Mouse (Mus musculus) fibroblast of lung, adult 2 months (primary cell): ENCODE results near the gene Robo2.
A peak's percentile ranks its signal among the peaks of the same experiment; 100 is the strongest.
"Not testable (repeated sequence)": the region's sequence is repeated elsewhere in the genome, so short reads cannot be mapped to it uniquely, and the experiment has no call there.

Experiments used
- DNase-seq: peaks from one replicate; pipeline ENCODE4 v3.0.0-alpha.2; 2011; ENCODE audit warnings: low read depth

Robo2 gene

DNA sequence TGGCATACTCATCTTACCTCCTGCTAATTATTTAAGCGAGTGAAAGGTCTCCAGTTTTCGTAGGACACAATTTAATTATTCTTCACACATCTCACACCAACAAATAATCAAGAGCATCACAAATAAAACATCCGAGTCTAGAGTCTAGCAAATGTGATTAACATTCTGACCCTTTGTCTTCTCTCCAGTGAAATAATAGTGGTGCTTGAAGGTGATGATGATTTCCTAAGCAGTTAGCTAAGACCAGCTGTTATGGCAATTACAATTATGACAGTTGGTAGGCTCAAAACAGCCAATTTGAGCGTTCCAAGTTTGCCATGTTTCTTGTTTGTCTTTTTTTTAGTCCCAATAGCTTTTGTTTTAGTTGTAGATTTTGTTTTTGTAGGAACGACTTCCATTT is 210.9 kb downstream of the Robo2 start:
- no peak for DNase-seq

DNA sequence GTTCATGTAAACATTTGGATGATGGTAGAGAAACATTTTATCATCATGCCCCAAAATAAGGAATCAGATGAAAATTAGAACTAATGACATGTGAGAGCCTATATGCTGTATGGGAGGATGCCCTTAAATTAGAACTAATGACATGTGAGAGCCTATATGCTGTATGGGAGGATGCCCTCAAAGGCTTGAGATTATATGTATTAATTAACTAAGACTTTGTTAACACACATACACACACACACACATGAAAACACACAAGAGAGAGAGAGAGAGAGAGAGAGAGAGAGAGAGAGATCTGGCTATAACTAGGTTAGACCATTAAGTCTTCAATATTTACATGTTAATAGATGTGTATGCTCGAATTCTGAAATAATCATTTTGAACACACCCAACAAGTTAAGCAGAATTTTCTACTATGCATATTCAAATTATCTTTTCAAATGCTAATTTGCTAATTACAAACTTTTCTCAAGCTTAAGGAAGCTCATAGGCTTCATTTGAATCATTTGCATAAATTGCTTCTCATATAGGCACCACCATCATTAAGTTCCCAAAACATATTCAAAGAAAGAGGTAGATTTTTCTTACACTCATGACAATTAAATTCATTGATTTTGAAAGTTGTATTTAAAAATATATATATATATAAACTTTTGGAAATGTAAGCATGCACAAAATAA is 211.5 kb downstream of the Robo2 start:
- no peak for DNase-seq

- no peak for DNase-seq
These were observed 218.6 kb downstream of the Robo2 start for GRCm38 (mm10) chr16:74192979-74193554.

DNA sequence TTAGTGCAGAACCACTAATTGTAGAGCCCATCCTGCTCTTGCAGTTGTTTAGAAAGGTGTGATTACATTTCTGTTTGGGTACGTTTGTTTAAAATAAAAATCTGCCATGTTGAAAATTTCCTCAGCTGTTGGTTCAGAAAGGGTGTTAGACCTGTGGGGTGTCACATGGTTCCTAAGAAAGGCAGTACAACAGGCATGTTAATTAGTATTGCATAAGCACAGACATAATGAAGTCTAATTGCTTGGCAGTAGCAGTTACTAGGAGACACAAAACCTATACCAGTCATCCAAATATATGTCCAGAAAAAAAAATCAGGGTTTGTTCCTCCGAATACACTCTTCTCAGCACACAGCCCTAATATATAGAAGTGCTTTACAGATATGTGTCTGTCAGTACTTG is 220.0 kb downstream of the Robo2 start:
- DNase-seq = no peak

DNA sequence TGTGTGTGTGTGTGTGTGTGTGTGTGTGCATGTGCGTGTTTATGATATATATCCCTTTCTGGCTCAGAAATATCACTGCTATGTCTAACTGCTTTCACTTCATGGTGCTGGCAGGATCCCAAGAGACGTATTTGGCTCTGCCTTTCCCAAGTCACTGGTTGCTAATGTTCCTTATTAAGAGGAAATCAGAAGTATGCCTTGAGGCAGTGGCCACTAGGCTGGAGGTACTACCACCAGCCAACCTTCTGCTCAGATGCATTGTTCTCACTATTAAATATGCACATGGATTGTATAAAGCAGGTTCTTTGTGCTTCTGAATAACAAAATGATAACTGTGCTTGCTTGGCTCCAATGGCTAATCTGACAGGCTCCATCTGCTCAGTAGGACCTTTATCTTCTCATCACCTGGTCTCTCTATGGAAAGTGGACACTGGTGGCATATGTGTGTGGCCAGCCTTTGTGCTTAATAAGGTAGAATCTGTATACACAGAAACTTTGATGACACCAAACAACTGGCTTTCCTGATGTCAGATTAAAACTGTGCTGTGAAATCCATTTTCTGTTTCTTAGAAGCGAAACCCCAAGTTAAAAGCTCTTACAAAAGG is 229.0 kb downstream of the Robo2 start:
- DNase-seq = no peak

DNA sequence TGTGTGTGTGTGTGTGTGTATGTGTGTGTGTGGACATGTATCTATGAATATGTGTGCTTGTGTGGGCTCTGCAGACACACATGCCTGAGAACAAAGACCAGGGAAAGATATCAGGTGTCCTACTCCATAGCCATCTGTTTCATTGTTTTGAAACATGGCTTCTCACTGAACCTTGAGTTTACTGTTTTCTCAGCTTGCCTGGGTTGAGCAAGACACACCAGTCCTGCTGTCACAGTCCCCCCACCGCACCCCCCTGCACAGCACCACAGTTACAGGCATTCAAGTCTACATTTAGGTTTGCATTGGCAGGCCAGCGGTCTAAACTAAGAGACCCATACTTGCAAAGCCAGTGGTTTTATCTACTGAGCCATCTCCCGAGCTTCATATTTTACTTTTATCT is 239.0 kb downstream of the Robo2 start:
- no peak for DNase-seq

GRCm38 (mm10) chr16:74169642-74170041 is 242.0 kb downstream of the Robo2 start:
- no peak for DNase-seq

DNA sequence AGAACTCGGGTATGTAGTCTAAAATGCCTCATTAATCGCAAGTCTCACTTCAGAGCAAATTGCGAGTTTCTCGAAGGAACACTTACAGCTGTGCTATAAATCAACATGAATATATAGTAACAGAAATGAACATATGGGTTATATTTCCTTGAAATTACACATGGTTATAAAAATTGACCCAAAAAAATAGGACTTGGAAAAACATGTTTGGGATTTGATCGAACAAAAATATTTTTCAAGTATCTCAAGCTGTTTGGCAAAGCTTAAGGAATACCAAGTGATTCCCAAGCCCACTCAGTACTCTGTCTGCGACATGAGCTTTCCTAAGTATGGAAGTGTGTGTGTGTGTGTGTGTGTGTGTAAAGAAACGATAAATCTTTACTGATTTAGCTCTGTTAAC is 242.5 kb downstream of the Robo2 start:
- no peak for DNase-seq

- DNase-seq = no peak
These were observed 243.8 kb downstream of the Robo2 start for GRCm38 (mm10) chr16:74167832-74168231.

- DNase-seq = no peak
These were observed 249.6 kb downstream of the Robo2 start for GRCm38 (mm10) chr16:74162041-74162440.

GRCm38 (mm10) chr16:74159189-74159588 is 252.4 kb downstream of the Robo2 start:
- no peak for DNase-seq

GRCm38 (mm10) chr16:74136181-74136580 is 275.4 kb downstream of the Robo2 start:
- DNase-seq = no peak

GRCm38 (mm10) chr16:74132833-74133232 is 278.8 kb downstream of the Robo2 start:
- DNase-seq = no peak

- DNase-seq = no peak
These were observed 280.3 kb downstream of the Robo2 start for GRCm38 (mm10) chr16:74131370-74131769.

DNA sequence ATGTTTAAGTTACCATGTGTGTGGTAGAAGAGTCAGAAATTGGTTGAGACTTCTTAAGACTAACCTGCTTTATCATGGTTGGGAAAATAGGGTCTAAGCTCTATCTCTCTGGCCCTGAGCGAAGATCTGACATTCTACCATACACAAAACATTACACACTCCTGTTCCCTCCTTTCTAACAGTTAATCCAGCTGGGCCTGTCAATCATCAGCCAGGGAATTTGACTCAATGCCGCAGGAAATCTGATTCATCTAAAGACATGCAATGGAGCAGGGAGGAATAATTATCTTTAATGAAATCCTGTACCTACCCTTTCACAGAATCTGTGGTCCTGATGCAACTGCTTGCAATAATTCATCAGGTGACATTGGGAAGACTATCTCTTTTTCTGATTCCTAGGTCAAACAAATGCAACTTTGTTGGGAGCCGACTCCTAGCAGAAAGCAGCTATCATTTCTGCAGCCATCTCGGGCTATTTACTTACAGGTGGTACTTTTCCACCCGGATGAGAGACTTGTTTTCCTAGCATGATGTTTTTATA is 283.1 kb downstream of the Robo2 start:
- DNase-seq = no peak

GRCm38 (mm10) chr16:74113155-74113554 is 298.5 kb downstream of the Robo2 start:
- DNase-seq = no peak

GRCm38 (mm10) chr16:74111101-74111500 is 300.5 kb downstream of the Robo2 start:
- no peak for DNase-seq

GRCm38 (mm10) chr16:74104449-74104848 is 307.2 kb downstream of the Robo2 start:
- not testable (repeated sequence) for DNase-seq

- DNase-seq = peak; percentile 23
These were observed 318.4 kb downstream of the Robo2 start for GRCm38 (mm10) chr16:74092997-74093801.

- no peak for DNase-seq
These were observed 321.7 kb downstream of the Robo2 start for GRCm38 (mm10) chr16:74089951-74090350.

DNA sequence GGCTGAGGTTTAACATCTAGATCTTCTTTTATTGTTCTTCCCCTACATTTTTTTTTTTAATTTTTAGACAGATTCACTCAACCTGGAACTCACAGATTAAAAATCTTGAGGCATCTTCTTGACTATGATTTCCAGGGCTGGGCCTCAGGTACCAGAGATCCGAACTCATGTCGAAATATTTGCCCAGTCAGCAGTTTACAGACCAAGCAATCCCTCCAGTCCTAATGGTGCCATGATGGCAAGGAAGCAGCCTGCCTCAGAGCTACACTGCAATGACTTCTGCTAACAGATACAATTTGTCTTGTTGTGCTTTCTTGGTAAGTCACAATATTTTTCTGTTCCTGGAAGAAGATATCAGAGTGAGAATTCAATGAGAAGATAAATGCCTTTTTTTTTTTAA is 327.4 kb downstream of the Robo2 start:
- no peak for DNase-seq

GRCm38 (mm10) chr16:74072671-74073070 is 339.0 kb downstream of the Robo2 start:
- DNase-seq = no peak

- DNase-seq = no peak
These were observed 341.0 kb downstream of the Robo2 start for GRCm38 (mm10) chr16:74070628-74071027.
